In the genomic region with DNA sequence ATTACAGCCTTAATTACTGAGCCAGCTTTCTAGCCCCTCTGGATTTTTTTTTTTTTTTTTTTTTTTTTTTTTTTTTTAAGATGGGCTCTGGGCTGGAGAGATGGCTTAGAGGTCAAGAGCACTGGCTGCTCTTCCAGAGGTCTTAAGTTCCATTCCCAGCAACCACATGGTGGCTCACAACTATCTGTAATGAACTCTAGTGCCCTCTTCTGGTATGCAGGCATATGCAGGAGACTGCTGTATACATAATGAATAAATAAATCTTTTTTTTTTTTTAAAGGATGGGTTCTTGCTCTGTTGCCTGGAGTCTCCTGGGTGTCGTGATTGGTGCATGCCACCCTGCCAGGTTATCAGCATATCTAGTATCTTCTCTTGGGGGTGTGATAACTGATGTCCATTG, we compare ENCODE assay signal across 20 mouse cellular contexts. TPM values are rescaled to one million over a fixed set of nuclear protein-coding genes. Genes with fewer than 3 reads are reported as not detected.
DNase-seq lines count a peak whose midpoint lies in the region; ATAC-seq and TF ChIP-seq lines count a peak whose summit lies in the region.
"Had no signal": no experiment of that assay in that cellular context is flagged by ENCODE, and none has a peak within 500 bp of the region (broad histone marks: within the 10 kb centered on the region; RNA-seq: fewer than 3 reads in every experiment).

No protein-coding gene starts in this region.

- no peaks in the 10 kb centered on the region for H3K36me3 ChIP-seq in kidney, postnatal 0 days (ENCODE audit: insufficient read depth, low read length)
- no peaks in the 10 kb centered on the region for H3K36me3 ChIP-seq in kidney, embryonic 14.5 days (ENCODE audit: control insufficient read depth, insufficient read depth, low read length)
- no peaks in the 10 kb centered on the region for H3K36me3 ChIP-seq in midbrain, postnatal 0 days (ENCODE audit: insufficient read depth, low read length)
- H3K36me3 ChIP-seq in midbrain, embryonic 13.5 days = no peaks in the 10 kb centered on the region
- H3K36me3 ChIP-seq: hindbrain, embryonic 12.5 days; liver, embryonic 13.5 days; neural tube, embryonic 12.5 days had no signal

- DNase-seq in CD4-positive, CD25-positive, alpha-beta regulatory T cell, adult 2 months (ENCODE audit: low read depth, low spot score) = peak; percentile 28
- peak; percentile 6 for DNase-seq in kidney, postnatal 0 days (ENCODE audit: low spot score)
- no peak for DNase-seq in midbrain, postnatal 0 days (ENCODE audit: low spot score)
- no peak for DNase-seq in right cerebral cortex, postnatal 10 days (ENCODE audit: low spot score in 2 of 2)
- no peak for DNase-seq in layer of hippocampus, postnatal 25 days (ENCODE audit: extremely low spot score in 1 of 2, low spot score in 1 of 2)
- DNase-seq: adrenal gland, adult 8-10 months; cerebellum, adult 11-12 months; cerebellum, postnatal 36 days; heart, postnatal 10 days; kidney, postnatal 25 days; liver, embryonic 13.5 days; lung, postnatal 36 days; thymus, postnatal 25 days had no signal

- H3K4me1 ChIP-seq in kidney, postnatal 0 days (replicated peaks; ENCODE audit: insufficient read depth, low read length) = 0 out of 2 replicates have a peak, but pooled peaks cover 3% of the 10 kb centered on the region
- H3K4me1 ChIP-seq in kidney, embryonic 14.5 days (ENCODE audit: control insufficient read depth, insufficient read depth, low read length) = 0 out of 2 replicates have a peak, but pooled peaks cover 4% of the 10 kb centered on the region
- peaks cover 2% of the 10 kb centered on the region; the same call in 1 of the 2 replicates for H3K4me1 ChIP-seq in midbrain, postnatal 0 days (ENCODE audit: insufficient read depth, low read length)
- H3K4me1 ChIP-seq in midbrain, embryonic 13.5 days (replicated peaks) = peaks cover 6% of the 10 kb centered on the region

- H3K9ac ChIP-seq in kidney, postnatal 0 days (ENCODE audit: low read depth, low read length) = no peak overlapping the region
- H3K9ac ChIP-seq in kidney, embryonic 14.5 days (ENCODE audit: low read depth, low read length) = no peak overlapping the region
- no peak overlapping the region for H3K9ac ChIP-seq in midbrain, postnatal 0 days (replicated peaks; ENCODE audit: low read length, poor library complexity, severe bottlenecking)
- H3K9ac ChIP-seq in midbrain, embryonic 13.5 days (replicated peaks) = no peak overlapping the region
- H3K9ac ChIP-seq: hindbrain, embryonic 12.5 days; liver, embryonic 13.5 days; neural tube, embryonic 12.5 days had no signal

- H3K27me3 ChIP-seq in kidney, postnatal 0 days (ENCODE audit: insufficient read depth, low read length) = no peaks in the 10 kb centered on the region
- H3K27me3 ChIP-seq in kidney, embryonic 14.5 days (ENCODE audit: control insufficient read depth, insufficient read depth, low read length) = peaks cover 9% of the 10 kb centered on the region; the same call in 1 of the 2 replicates
- H3K27me3 ChIP-seq in midbrain, postnatal 0 days (ENCODE audit: insufficient read depth, low read length) = peaks cover 15% of the 10 kb centered on the region; the same call in 1 of the 2 replicates
- H3K27me3 ChIP-seq in midbrain, embryonic 13.5 days = peaks cover 36% of the 10 kb centered on the region

- H3K27ac ChIP-seq in kidney, postnatal 0 days = no peak overlapping the region
- no peak overlapping the region for H3K27ac ChIP-seq in kidney, embryonic 14.5 days (ENCODE audit: low read depth, low read length)
- no peak overlapping the region for H3K27ac ChIP-seq in midbrain, postnatal 0 days (ENCODE audit: low read depth, low read length)
- H3K27ac ChIP-seq in midbrain, embryonic 13.5 days = no peak overlapping the region
- H3K27ac ChIP-seq: hindbrain, embryonic 12.5 days; liver, embryonic 13.5 days; neural tube, embryonic 12.5 days had no signal

- no peak overlapping the region for H3K4me2 ChIP-seq in kidney, postnatal 0 days (ENCODE audit: low read length)
- H3K4me2 ChIP-seq in kidney, embryonic 14.5 days (replicated peaks; ENCODE audit: low read depth, low read length) = no peak overlapping the region
- H3K4me2 ChIP-seq in midbrain, postnatal 0 days (ENCODE audit: low read depth, low read length, poor library complexity, severe bottlenecking) = no peak overlapping the region
- no peak overlapping the region for H3K4me2 ChIP-seq in midbrain, embryonic 13.5 days (replicated peaks)
- H3K4me2 ChIP-seq: hindbrain, embryonic 12.5 days; liver, embryonic 13.5 days; neural tube, embryonic 12.5 days had no signal

- no peak for ATAC-seq in CD4-positive, CD25-positive, alpha-beta regulatory T cell, adult 4 months
- ATAC-seq in kidney, postnatal 0 days (replicated peaks; ENCODE audit: low FRiP score, low read depth) = no peak
- no peak for ATAC-seq in kidney, embryonic 14.5 days (ENCODE audit: low FRiP score, low TSS enrichment)
- no peak for ATAC-seq in midbrain, postnatal 0 days (ENCODE audit: low FRiP score)
- no peak for ATAC-seq in midbrain, embryonic 13.5 days
- ATAC-seq: intestine, embryonic 16.5 days had no signal

- TF ChIP-seq CTCF in kidney, postnatal 0 days (IDR thresholded peaks at IDR 0.05; ENCODE audit: low read depth) = peak; percentile 43
- peak; percentile 37; the same call in 1 of the 2 replicates for TF ChIP-seq CTCF in midbrain, postnatal 0 days (IDR thresholded peaks at IDR 0.05)

- H3K4me3 ChIP-seq in kidney, postnatal 0 days (replicated peaks; ENCODE audit: low read depth, low read length) = no peak overlapping the region
- no peak overlapping the region for H3K4me3 ChIP-seq in kidney, embryonic 14.5 days (ENCODE audit: low read length)
- no peak overlapping the region for H3K4me3 ChIP-seq in midbrain, postnatal 0 days (ENCODE audit: low read depth, low read length)
- H3K4me3 ChIP-seq in midbrain, embryonic 13.5 days (replicated peaks) = no peak overlapping the region
- H3K4me3 ChIP-seq: erythroblast, embryonic 14.5 days; hindbrain, embryonic 12.5 days; liver, embryonic 13.5 days; neural tube, embryonic 12.5 days had no signal

- no peaks in the 10 kb centered on the region for H3K9me3 ChIP-seq in kidney, postnatal 0 days (replicated peaks; ENCODE audit: low read length)
- no peaks in the 10 kb centered on the region for H3K9me3 ChIP-seq in kidney, embryonic 14.5 days (ENCODE audit: control insufficient read depth, low read length)
- H3K9me3 ChIP-seq in midbrain, postnatal 0 days (ENCODE audit: low read length) = no peaks in the 10 kb centered on the region
- no peaks in the 10 kb centered on the region for H3K9me3 ChIP-seq in midbrain, embryonic 13.5 days
- H3K9me3 ChIP-seq: hindbrain, embryonic 12.5 days; liver, embryonic 13.5 days; neural tube, embryonic 12.5 days had no signal

- 91% methylated on average over 1 of the region's 1 CpGs for WGBS in kidney, postnatal 0 days
- WGBS in kidney, embryonic 14.5 days = 96% methylated on average over 1 of the region's 1 CpGs
- WGBS in midbrain, postnatal 0 days = 87% methylated on average over 1 of the region's 1 CpGs
- WGBS in midbrain, embryonic 13.5 days = 89% methylated on average over 1 of the region's 1 CpGs

RNA-seq across cellular contexts. Expression of gene Dapk2, which starts 2.5 kb away (rescaled TPM):
- polyA plus RNA-seq in CD4-positive, CD25-positive, alpha-beta regulatory T cell, adult 4 months (2017; shearing (Covaris generic)) = under 1 TPM in 1 of 2 experiments, not detected in 1; 0.81 TPM
- 8.4 and 8.6 TPM in 2 replicates for polyA plus RNA-seq in kidney, postnatal 0 days (2015; fragmentation: Nextera tagmentation; extraction: Ambion mirVana)
- 3.3 and 4.2 TPM in 2 replicates for polyA plus RNA-seq in kidney, embryonic 14.5 days (2014; fragmentation: Nextera tagmentation; extraction: Ambion mirVana)
- 0.14 and 1.1 TPM in 2 replicates for total RNA-seq in midbrain, postnatal 0 days (2014; rRNA removed)
- 0.43 and 0.58 TPM in 2 replicates for polyA plus RNA-seq in midbrain, postnatal 0 days (2015; fragmentation: Nextera tagmentation; extraction: Ambion mirVana)
- polyA plus RNA-seq in midbrain, embryonic 13.5 days (2015; fragmentation: Nextera tagmentation; extraction: Ambion mirVana) = 1.4 and 2.4 TPM in 2 replicates
- 1 to 10 TPM in 1 of 2 experiments, under 1 TPM in 1; 0.61 to 1.4 TPM for total RNA-seq in layer of hippocampus, postnatal 25 days (2021)

RNA-seq across cellular contexts. Expression of gene Ciao2a, which starts 29.1 kb away (rescaled TPM):
- 100 to 1,000 TPM; 142 to 150 TPM for polyA plus RNA-seq in CD4-positive, CD25-positive, alpha-beta regulatory T cell, adult 4 months (2017; shearing (Covaris generic))
- polyA plus RNA-seq in kidney, postnatal 0 days (2015; fragmentation: Nextera tagmentation; extraction: Ambion mirVana) = 173 and 186 TPM in 2 replicates
- polyA plus RNA-seq in kidney, embryonic 14.5 days (2014; fragmentation: Nextera tagmentation; extraction: Ambion mirVana) = 164 and 171 TPM in 2 replicates
- 27.5 and 28.2 TPM in 2 replicates for total RNA-seq in midbrain, postnatal 0 days (2014; rRNA removed)
- 62.1 and 65.7 TPM in 2 replicates for polyA plus RNA-seq in midbrain, postnatal 0 days (2015; fragmentation: Nextera tagmentation; extraction: Ambion mirVana)
- 102 and 104 TPM in 2 replicates for polyA plus RNA-seq in midbrain, embryonic 13.5 days (2015; fragmentation: Nextera tagmentation; extraction: Ambion mirVana)
- 10 to 100 TPM; 23.6 to 29.3 TPM for total RNA-seq in layer of hippocampus, postnatal 25 days (2021)

RNA-seq across cellular contexts. Expression of gene Snx1, which starts 29.1 kb away (rescaled TPM):
- 10 to 100 TPM; 94.0 to 96.9 TPM for polyA plus RNA-seq in CD4-positive, CD25-positive, alpha-beta regulatory T cell, adult 4 months (2017; shearing (Covaris generic))
- 131 and 141 TPM in 2 replicates for polyA plus RNA-seq in kidney, postnatal 0 days (2015; fragmentation: Nextera tagmentation; extraction: Ambion mirVana)
- 90.1 and 130 TPM in 2 replicates for polyA plus RNA-seq in kidney, embryonic 14.5 days (2014; fragmentation: Nextera tagmentation; extraction: Ambion mirVana)
- 42.3 and 47.1 TPM in 2 replicates for total RNA-seq in midbrain, postnatal 0 days (2014; rRNA removed)
- 38.1 and 44.0 TPM in 2 replicates for polyA plus RNA-seq in midbrain, postnatal 0 days (2015; fragmentation: Nextera tagmentation; extraction: Ambion mirVana)
- polyA plus RNA-seq in midbrain, embryonic 13.5 days (2015; fragmentation: Nextera tagmentation; extraction: Ambion mirVana) = 101 and 104 TPM in 2 replicates
- 10 to 100 TPM; 73.8 to 87.8 TPM for total RNA-seq in layer of hippocampus, postnatal 25 days (2021)

Comparison
In these comparisons a context has a peak if more than half of its experiments do, and no peak if none do; other contexts are left out.
1. DNase-seq: peak in CD4-positive, CD25-positive, alpha-beta regulatory T cell, adult 2 months (single experiment) and kidney, postnatal 0 days (single experiment); none in midbrain, postnatal 0 days (single experiment), right cerebral cortex, postnatal 10 days (0 of 2) and layer of hippocampus, postnatal 25 days (0 of 2).